Mouse (Mus musculus) testis, adult 2 months (tissue): ENCODE measurements around the gene Cspg4. TPM values are rescaled to one million over a fixed set of nuclear protein-coding genes. Genes with fewer than 3 reads are reported as not detected.

Experiments
- H3K27ac ChIP-seq: fragments of 200-500 bp; 2 replicates; pipeline ENCODE4 v1.5.1; 2012; ENCODE audit warnings: low read depth, low read length; ENCODE audit not compliant: control insufficient read depth, insufficient read depth
- H3K27me3 ChIP-seq: fragments of 200-500 bp; 2 replicates; pipeline ENCODE4 v1.6.1; 2012; ENCODE audit warnings: mild to moderate bottlenecking, low read length, moderate library complexity; ENCODE audit not compliant: control insufficient read depth, insufficient read depth
- H3K36me3 ChIP-seq: fragments of 200-500 bp; 2 replicates; pipeline ENCODE4 v1.6.1; 2012; ENCODE audit warnings: mild to moderate bottlenecking, low read length; ENCODE audit not compliant: control insufficient read depth, insufficient read depth
- H3K4me1 ChIP-seq: fragments of 200-500 bp; 2 replicates; pipeline ENCODE4 v1.6.1; 2012; ENCODE audit warnings: low read length; ENCODE audit not compliant: control insufficient read depth, insufficient read depth
- H3K4me3 ChIP-seq: fragments of 200-500 bp; 2 replicates; pipeline ENCODE4 v1.5.1; 2012; ENCODE audit warnings: low read depth, mild to moderate bottlenecking, low read length, moderate library complexity, mixed read lengths; ENCODE audit not compliant: control insufficient read depth
- CTCF ChIP-seq: fragments of 200-500 bp; IDR thresholded peaks from 2 replicates; pipeline ENCODE4 v1.5.1; 2012; ENCODE audit warnings: low read depth, mild to moderate bottlenecking, inconsistent platforms, low read length, moderate library complexity; ENCODE audit not compliant: control insufficient read depth, insufficient read depth, insufficient replicate concordance
- POLR2A ChIP-seq: fragments of 200-500 bp; IDR thresholded peaks from 2 replicates; pipeline ENCODE4 v1.6.1; 2012; ENCODE audit warnings: low read depth, mild to moderate bottlenecking, inconsistent platforms, low read length, moderate library complexity; ENCODE audit not compliant: control insufficient read depth
- polyA plus RNA-seq: library from polyadenylated mRNA; depleted of rRNA; stranded (reverse); fragments of >200 nt; gene quantifications from 2 replicates; pipeline ENCODE4 v1.2.3, GENCODE M21; 2012

The Cspg4 gene
- polyA plus RNA-seq, 1 experiment = 1.1 TPM

- Histone ChIP-seq H3K36me3 (no peaks in the 10 kb centered on the region), H3K27me3 (no peaks in the 10 kb centered on the region), H3K4me1 (no peaks in the 10 kb centered on the region; the same call in 1 of the 2 replicates), H3K27ac (no peak overlapping the region), H3K4me3 (no peak overlapping the region)
- TF ChIP-seq CTCF (no peak), POLR2A (no peak)
Measured at GRCm38 (mm10) chr9:56890522-56891250, 25.9 kb downstream of the Cspg4 start.

GRCm38 (mm10) chr9:56891517-56892011 is 26.7 kb downstream of the Cspg4 start:
- no peak overlapping the region for H3K4me3 ChIP-seq

GRCm38 (mm10) chr9:56892111-56892510 is 27.3 kb downstream of the Cspg4 start:
- Histone ChIP-seq H3K4me1 (no peaks in the 10 kb centered on the region; the same call in 1 of the 2 replicates), H3K27me3 (no peaks in the 10 kb centered on the region), H3K4me3 (no peak overlapping the region), H3K36me3 (no peaks in the 10 kb centered on the region), H3K27ac (no peak overlapping the region)
- no peak for TF ChIP-seq CTCF
- no peak for TF ChIP-seq POLR2A

More at GRCm38 (mm10) chr9:56891517-56892011, 26.7 kb downstream of the Cspg4 start:
- no peaks in the 10 kb centered on the region for H3K36me3 ChIP-seq
- H3K4me1 ChIP-seq = no peaks in the 10 kb centered on the region; the same call in 1 of the 2 replicates
- TF ChIP-seq POLR2A = no peak
- TF ChIP-seq CTCF = peak; percentile 6; the same call in 1 of the 2 replicates
- no peak overlapping the region for H3K27ac ChIP-seq
- no peaks in the 10 kb centered on the region for H3K27me3 ChIP-seq

GRCm38 (mm10) chr9:56893313-56893712 is 28.5 kb downstream of the Cspg4 start:
- TF ChIP-seq CTCF = no peak
- no peak for TF ChIP-seq POLR2A
- Histone ChIP-seq H3K27me3 (no peaks in the 10 kb centered on the region), H3K4me3 (no peak overlapping the region), H3K36me3 (no peaks in the 10 kb centered on the region), H3K4me1 (no peaks in the 10 kb centered on the region; the same call in 1 of the 2 replicates), H3K27ac (no peak overlapping the region)

- TF ChIP-seq POLR2A (no peak), CTCF (peak; percentile 35; the same call in 1 of the 2 replicates)
- no peak overlapping the region for H3K4me3 ChIP-seq
- H3K4me1 ChIP-seq = no peaks in the 10 kb centered on the region; the same call in 1 of the 2 replicates
- H3K27me3 ChIP-seq = no peaks in the 10 kb centered on the region
- H3K27ac ChIP-seq = no peak overlapping the region
- no peaks in the 10 kb centered on the region for H3K36me3 ChIP-seq
Measured at GRCm38 (mm10) chr9:56894006-56894405, 29.2 kb downstream of the Cspg4 start.

- H3K27ac ChIP-seq = no peak overlapping the region
- no peak overlapping the region for H3K4me3 ChIP-seq
- H3K4me1 ChIP-seq = peaks cover 3% of the 10 kb centered on the region; the same call in 1 of the 2 replicates
- no peaks in the 10 kb centered on the region for H3K36me3 ChIP-seq
- H3K27me3 ChIP-seq = no peaks in the 10 kb centered on the region
- TF ChIP-seq POLR2A (no peak), CTCF (no peak)
Measured at GRCm38 (mm10) chr9:56896779-56897178, 31.9 kb downstream of the Cspg4 start.

GRCm38 (mm10) chr9:56899409-56899808 is 34.6 kb downstream of the Cspg4 start:
- no peaks in the 10 kb centered on the region for H3K27me3 ChIP-seq
- H3K4me1 ChIP-seq = peaks cover 3% of the 10 kb centered on the region; the same call in 1 of the 2 replicates
- H3K36me3 ChIP-seq = no peaks in the 10 kb centered on the region
- TF ChIP-seq CTCF (no peak), POLR2A (no peak)
- no peak overlapping the region for H3K27ac ChIP-seq
- H3K4me3 ChIP-seq = no peak overlapping the region

GRCm38 (mm10) chr9:56900060-56900459 is 35.2 kb downstream of the Cspg4 start:
- no peak for TF ChIP-seq POLR2A
- TF ChIP-seq CTCF = no peak
- Histone ChIP-seq H3K36me3 (no peaks in the 10 kb centered on the region), H3K27me3 (no peaks in the 10 kb centered on the region), H3K4me1 (peaks cover 3% of the 10 kb centered on the region; the same call in 1 of the 2 replicates), H3K27ac (no peak overlapping the region), H3K4me3 (no peak overlapping the region)
